13 mouse cellular contexts compared by ENCODE assay signal in the genomic region with DNA sequence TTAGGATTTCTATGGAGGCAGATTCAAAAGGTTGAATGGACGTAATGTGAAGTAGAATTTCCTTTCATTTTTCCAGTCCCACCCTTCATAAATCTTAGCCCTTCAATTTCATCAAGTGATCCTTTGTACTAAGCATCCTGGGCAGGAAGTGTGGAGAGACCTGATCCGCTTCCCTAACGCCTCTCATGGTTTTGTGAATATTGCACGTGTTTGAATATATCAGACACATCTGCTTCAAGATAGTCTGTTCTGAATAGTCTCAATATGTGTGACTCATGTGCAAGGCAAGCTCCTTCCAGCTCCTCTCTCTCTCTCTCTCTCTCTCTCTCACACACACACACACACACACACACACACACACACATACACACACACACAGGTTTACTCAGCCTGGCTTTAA.
"Had no signal": no experiment of that assay in that cellular context is flagged by ENCODE, and none has a peak within 500 bp of the region (broad histone marks: within the 10 kb centered on the region; RNA-seq: fewer than 3 reads in every experiment).

No protein-coding gene starts in this region.

- H3K27ac ChIP-seq: limb, embryonic 15.5 days; liver, embryonic 12.5 days; midbrain, embryonic 12.5 days; stomach, embryonic 15.5 days had no signal

- H3K27me3 ChIP-seq: kidney, embryonic 15.5 days; limb, embryonic 15.5 days; liver, embryonic 12.5 days; midbrain, embryonic 12.5 days; stomach, embryonic 15.5 days had no signal

- H3K36me3 ChIP-seq: kidney, embryonic 15.5 days; limb, embryonic 15.5 days; liver, embryonic 12.5 days; midbrain, embryonic 12.5 days; stomach, embryonic 15.5 days had no signal

- H3K4me1 ChIP-seq: limb, embryonic 15.5 days; liver, embryonic 12.5 days; stomach, embryonic 15.5 days had no signal

- H3K9ac ChIP-seq: kidney, embryonic 15.5 days; limb, embryonic 15.5 days; liver, embryonic 12.5 days; lung, embryonic 14.5 days; midbrain, embryonic 12.5 days; stomach, embryonic 15.5 days had no signal

- H3K9me3 ChIP-seq: kidney, embryonic 15.5 days; limb, embryonic 15.5 days; liver, embryonic 12.5 days; stomach, embryonic 15.5 days had no signal

- ATAC-seq: liver, embryonic 12.5 days had no signal

- H3K4me3 ChIP-seq: kidney, embryonic 15.5 days; limb, embryonic 15.5 days; liver, embryonic 12.5 days; midbrain, embryonic 12.5 days; stomach, embryonic 15.5 days had no signal

- H3K4me2 ChIP-seq: kidney, embryonic 15.5 days; limb, embryonic 15.5 days; liver, embryonic 12.5 days; lung, embryonic 14.5 days; midbrain, embryonic 12.5 days; stomach, embryonic 15.5 days had no signal

- DNase-seq: kidney, adult 2 months; kidney, postnatal 14 days; left cerebral cortex, postnatal 4 days; lung, postnatal 4 days; right cerebral cortex, postnatal 14 days; thymus, adult 2 months; thymus, postnatal 25 days had no signal
